Mouse (Mus musculus) heart, postnatal 0 days (tissue): ENCODE data around the gene Hoxa13.

ENCODE experiments used
- CTCF ChIP-seq: IDR thresholded peaks from 2 replicates; pipeline ENCODE4 v1.5.1; 2016; ENCODE audit warnings: antibody characterized with exemption, control low read depth, low read depth
- EP300 ChIP-seq: IDR thresholded peaks from 2 replicates; pipeline ENCODE4 v1.6.1; 2016; ENCODE audit warnings: antibody characterized with exemption, low read depth

DNA sequence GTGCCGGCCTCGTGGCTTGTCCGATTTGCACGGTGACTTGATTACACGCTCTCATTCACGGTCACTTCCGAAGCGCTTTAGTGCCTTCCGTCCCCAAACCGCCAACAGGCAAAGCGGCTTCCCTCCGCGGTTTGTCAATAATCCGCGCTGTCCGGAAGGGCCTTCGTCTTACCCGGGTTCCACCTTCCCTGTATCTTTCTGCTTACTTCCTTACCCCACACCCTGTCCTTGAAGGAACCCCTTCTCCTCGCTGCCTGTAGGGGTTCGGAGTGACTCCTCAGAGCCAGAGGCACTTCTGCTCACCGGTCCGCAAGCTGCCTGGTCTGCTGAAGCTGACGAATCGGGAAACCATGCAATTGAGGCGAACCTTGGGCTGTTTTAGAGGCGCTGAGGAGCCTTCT lies 14.3 kb downstream of the Hoxa13 start:
- TF ChIP-seq CTCF (no peak), EP300 (no peak)
